Mouse (Mus musculus): Measurements from ENCODE around the gene 2210016F16Rik. TPM values are rescaled to one million over a fixed set of nuclear protein-coding genes. Genes with fewer than 3 reads are reported as not detected.

The 2210016F16Rik gene
- polyA plus RNA-seq, 1 experiment from 2014 or later = 29.3 TPM

MicroRNA genes within 50 kb of the gene (microRNA counts, 519-probe panel; counts per million panel counts)
- microRNA mmu-miR-7a = 3,794 counts per million, percentile 21 among the panel's probes with 10 or more counts

Small RNAs within 50 kb of the gene (microRNA-seq; reads per million reads assigned to microRNA genes)
- gene Mir7-1 = 87.1 reads per million, percentile 51 among the genes with 10 or more reads in this experiment

Other genes starting within 250 kb of the 2210016F16Rik start
- 33.4 and 41.8 TPM in 2 replicates for gene Idnk, start 227.6 kb downstream of the 2210016F16Rik start, polyA plus RNA-seq (2014; fragmentation: Nextera tagmentation; extraction: Ambion mirVana)
- 60.8 and 98.7 TPM in 2 replicates for gene Ubqln1, start 169.6 kb downstream of the 2210016F16Rik start, polyA plus RNA-seq (2014; fragmentation: Nextera tagmentation; extraction: Ambion mirVana)
- 26.9 and 33.7 TPM in 2 replicates for gene Gkap1, start 109.5 kb downstream of the 2210016F16Rik start, polyA plus RNA-seq (2014; fragmentation: Nextera tagmentation; extraction: Ambion mirVana)
- gene Kif27, start 26.1 kb downstream of the 2210016F16Rik start, polyA plus RNA-seq (2014; fragmentation: Nextera tagmentation; extraction: Ambion mirVana) = 0.80 and 1.2 TPM in 2 replicates
- 21.6 and 27.2 TPM in 2 replicates for gene Rmi1, start 17.0 kb upstream of the 2210016F16Rik start, polyA plus RNA-seq (2014; fragmentation: Nextera tagmentation; extraction: Ambion mirVana)
- 1,295 and 1,786 TPM in 2 replicates for gene Hnrnpk, start 18.1 kb upstream of the 2210016F16Rik start, polyA plus RNA-seq (2014; fragmentation: Nextera tagmentation; extraction: Ambion mirVana)
- 0.08 TPM in 1 of 2 replicates, not detected in the other for gene Slc28a3, start 225.7 kb upstream of the 2210016F16Rik start, polyA plus RNA-seq (2014; fragmentation: Nextera tagmentation; extraction: Ambion mirVana)

Measured in kidney, embryonic 14.5 days (tissue).